Mouse (Mus musculus): ENCODE measurements around the gene Gm10198. TPM values are rescaled to one million over a fixed set of nuclear protein-coding genes. Genes with fewer than 3 reads are reported as not detected.

Gene Gm10198
- polyA plus RNA-seq (2016; fragmentation: Nextera tagmentation; extraction: Ambion mirVana), result not detected in 2 replicates

DNA sequence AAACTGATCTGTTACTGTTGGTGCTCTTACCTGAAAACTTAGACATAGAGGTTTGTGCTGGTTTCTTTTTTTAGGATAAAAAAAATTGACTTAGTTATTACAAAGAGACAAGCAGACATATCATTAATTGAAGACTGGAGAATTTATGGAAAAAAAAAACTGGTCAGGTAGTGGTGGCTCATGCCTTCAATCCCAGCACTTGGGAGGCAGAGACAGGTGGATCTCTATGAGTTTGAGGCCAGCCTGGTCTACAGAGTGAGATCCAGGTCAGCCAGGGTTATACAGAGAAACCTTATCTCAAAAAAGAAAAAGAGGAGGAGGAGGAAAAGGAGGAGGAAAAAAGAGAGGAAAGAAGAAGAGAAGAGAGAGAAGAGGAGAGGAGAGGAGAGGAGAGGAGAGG, at the start of gene Gm10198:
Gene Gm10198 (plus strand): TSS at position 301 of the 400 bp plus-strand sequence.
- H3K27ac ChIP-seq (replicated peaks), result no peak within 1 kb of the TSS
- no peak for DNase-seq (ENCODE audit: low spot score)
- H3K27me3 ChIP-seq (ENCODE audit: low read depth, poor library complexity, severe bottlenecking), result no peaks in the 10 kb centered on the region
- H3K9me3 ChIP-seq (replicated peaks), result no peaks in the 10 kb centered on the region; the same call in 1 of the 2 replicates
- no peaks in the 10 kb centered on the region for H3K36me3 ChIP-seq
- H3K4me1 ChIP-seq, result no peaks in the 10 kb centered on the region
- H3K4me3 ChIP-seq, result no peak within 1 kb of the TSS

- Histone ChIP-seq H3K27me3 (ENCODE audit: low read depth, poor library complexity, severe bottlenecking) (no peaks in the 10 kb centered on the region), H3K4me3 (no peak overlapping the region), H3K4me1 (no peaks in the 10 kb centered on the region), H3K9me3 (replicated peaks) (no peaks in the 10 kb centered on the region), H3K27ac (replicated peaks) (no peak overlapping the region), H3K36me3 (no peaks in the 10 kb centered on the region)
- DNase-seq (ENCODE audit: low spot score), result no peak
- 89% methylated on average over 5 of the region's 5 CpGs for WGBS
Observed at GRCm38 (mm10) chr13:111545286-111545685, 47.3 kb upstream of the Gm10198 start.

- Histone ChIP-seq H3K9me3 (replicated peaks) (0 out of 2 replicates have a peak, but pooled peaks cover 6% of the 10 kb centered on the region), H3K4me1 (peaks cover 9% of the 10 kb centered on the region), H3K36me3 (no peaks in the 10 kb centered on the region), H3K27me3 (ENCODE audit: low read depth, poor library complexity, severe bottlenecking) (no peaks in the 10 kb centered on the region), H3K4me3 (no peak overlapping the region), H3K27ac (replicated peaks) (no peak overlapping the region)
- no peak for DNase-seq (ENCODE audit: low spot score)
- 94% methylated on average over 7 of the region's 7 CpGs for WGBS
Observed at GRCm38 (mm10) chr13:111552769-111553168, 39.8 kb upstream of the Gm10198 start.

- DNase-seq (ENCODE audit: low spot score), result no peak
- Histone ChIP-seq H3K4me3 (no peak overlapping the region), H3K36me3 (no peaks in the 10 kb centered on the region), H3K27ac (replicated peaks) (no peak overlapping the region), H3K27me3 (ENCODE audit: low read depth, poor library complexity, severe bottlenecking) (no peaks in the 10 kb centered on the region), H3K4me1 (peaks cover 9% of the 10 kb centered on the region), H3K9me3 (replicated peaks) (0 out of 2 replicates have a peak, but pooled peaks cover 6% of the 10 kb centered on the region)
- WGBS, result 86% methylated on average over 7 of the region's 7 CpGs
Observed at GRCm38 (mm10) chr13:111553182-111553581, 39.4 kb upstream of the Gm10198 start.

DNA sequence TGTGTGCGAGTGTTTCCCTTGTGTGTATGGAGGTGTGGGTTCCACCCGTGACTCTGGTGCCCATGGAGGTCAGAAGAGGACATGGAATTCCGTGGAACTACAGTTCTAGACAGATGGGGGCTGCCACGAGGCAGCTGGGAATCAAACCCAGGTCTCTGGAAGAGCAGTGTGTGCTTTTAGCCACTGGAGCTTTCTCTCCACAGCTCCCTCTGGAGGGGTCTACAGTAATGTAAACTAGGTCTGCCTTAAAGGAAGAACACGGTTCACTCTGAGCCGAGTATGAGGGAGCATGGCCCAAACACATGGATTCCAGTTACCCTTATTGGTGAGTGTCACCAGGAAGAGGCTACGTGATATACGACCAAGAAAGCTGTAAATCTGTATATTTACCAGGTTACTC, 38.6 kb upstream of the Gm10198 start:
- DNase-seq (ENCODE audit: low spot score), result no peak
- Histone ChIP-seq H3K4me1 (peaks cover 9% of the 10 kb centered on the region), H3K36me3 (no peaks in the 10 kb centered on the region), H3K4me3 (no peak overlapping the region), H3K27me3 (ENCODE audit: low read depth, poor library complexity, severe bottlenecking) (no peaks in the 10 kb centered on the region), H3K27ac (replicated peaks) (no peak overlapping the region), H3K9me3 (replicated peaks) (0 out of 2 replicates have a peak, but pooled peaks cover 6% of the 10 kb centered on the region)
- WGBS, result 85% methylated on average over 8 of the region's 8 CpGs

DNA sequence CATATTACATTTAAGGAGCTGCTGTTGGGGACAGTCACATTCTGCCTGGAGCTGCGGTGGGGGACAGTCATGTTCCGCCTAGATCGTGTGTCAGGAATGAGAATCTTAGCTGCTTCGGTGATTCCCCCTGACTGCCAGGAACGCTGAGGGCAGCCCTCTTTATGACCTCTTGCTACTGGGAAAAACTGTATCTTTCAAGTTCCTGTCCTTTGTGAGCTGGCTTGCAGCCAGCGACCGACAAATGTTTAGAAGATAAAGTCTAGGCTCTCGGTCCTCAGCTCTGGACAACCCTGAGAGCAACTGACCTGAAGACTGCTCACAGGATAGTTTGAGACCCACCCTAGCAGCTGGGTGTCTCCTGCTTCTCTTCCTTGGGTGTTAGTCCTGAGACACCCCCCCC, 37.3 kb upstream of the Gm10198 start:
- H3K27me3 ChIP-seq (ENCODE audit: low read depth, poor library complexity, severe bottlenecking), result no peaks in the 10 kb centered on the region
- DNase-seq (ENCODE audit: low spot score), result no peak
- peaks cover 9% of the 10 kb centered on the region for H3K4me1 ChIP-seq
- WGBS, result 55% methylated on average over 8 of the region's 8 CpGs
- 0 out of 2 replicates have a peak, but pooled peaks cover 6% of the 10 kb centered on the region for H3K9me3 ChIP-seq (replicated peaks)
- H3K4me3 ChIP-seq, result no peak overlapping the region
- no peaks in the 10 kb centered on the region for H3K36me3 ChIP-seq
- no peak overlapping the region for H3K27ac ChIP-seq (replicated peaks)

- Histone ChIP-seq H3K27me3 (ENCODE audit: low read depth, poor library complexity, severe bottlenecking) (no peaks in the 10 kb centered on the region), H3K36me3 (no peaks in the 10 kb centered on the region), H3K4me3 (no peak overlapping the region), H3K9me3 (replicated peaks) (peaks cover 5% of the 10 kb centered on the region; the same call in 1 of the 2 replicates), H3K4me1 (peaks cover 9% of the 10 kb centered on the region), H3K27ac (replicated peaks) (no peak overlapping the region)
- DNase-seq (ENCODE audit: low spot score), result no peak
- 76% methylated on average over 4 of the region's 4 CpGs for WGBS
Observed at GRCm38 (mm10) chr13:111556375-111556774, 36.2 kb upstream of the Gm10198 start.

DNA sequence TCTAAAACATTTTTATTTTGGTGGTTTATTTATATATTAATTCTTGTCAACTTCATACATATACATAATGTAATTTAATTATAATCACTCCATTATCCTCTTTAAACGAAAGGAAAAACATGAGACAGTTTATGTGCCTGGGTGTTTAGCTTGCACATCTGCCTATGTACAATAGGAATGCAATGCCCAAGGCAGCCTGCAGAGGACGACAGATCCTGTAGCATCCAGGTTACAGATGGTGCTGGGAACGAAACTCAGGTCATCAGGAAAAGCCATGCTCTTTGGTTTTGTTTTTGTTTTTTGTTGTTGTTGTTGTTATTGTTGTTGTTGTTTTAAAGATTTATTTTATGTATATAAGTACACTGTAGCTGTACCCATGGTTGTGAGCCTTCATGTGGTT, 32.4 kb upstream of the Gm10198 start:
- 88% methylated on average over 3 of the region's 3 CpGs for WGBS
- Histone ChIP-seq H3K27ac (replicated peaks) (no peak overlapping the region), H3K36me3 (no peaks in the 10 kb centered on the region), H3K4me3 (no peak overlapping the region), H3K9me3 (replicated peaks) (peaks cover 5% of the 10 kb centered on the region; the same call in 1 of the 2 replicates), H3K4me1 (peaks cover 5% of the 10 kb centered on the region), H3K27me3 (ENCODE audit: low read depth, poor library complexity, severe bottlenecking) (no peaks in the 10 kb centered on the region)
- no peak for DNase-seq (ENCODE audit: low spot score)

- Histone ChIP-seq H3K4me1 (no peaks in the 10 kb centered on the region), H3K27ac (replicated peaks) (no peak overlapping the region), H3K36me3 (no peaks in the 10 kb centered on the region), H3K9me3 (replicated peaks) (peaks cover 5% of the 10 kb centered on the region; the same call in 1 of the 2 replicates), H3K27me3 (ENCODE audit: low read depth, poor library complexity, severe bottlenecking) (no peaks in the 10 kb centered on the region), H3K4me3 (no peak overlapping the region)
- 92% methylated on average over 5 of the region's 5 CpGs for WGBS
- no peak for DNase-seq (ENCODE audit: low spot score)
Observed at GRCm38 (mm10) chr13:111562595-111562994, 30.0 kb upstream of the Gm10198 start.

GRCm38 (mm10) chr13:111574196-111574595, 18.4 kb upstream of the Gm10198 start:
- no peak for DNase-seq (ENCODE audit: low spot score)
- H3K9me3 ChIP-seq (replicated peaks), result no peaks in the 10 kb centered on the region
- H3K27me3 ChIP-seq (ENCODE audit: low read depth, poor library complexity, severe bottlenecking), result no peaks in the 10 kb centered on the region
- H3K4me3 ChIP-seq, result no peak overlapping the region
- 50% methylated on average over 4 of the region's 4 CpGs for WGBS
- no peaks in the 10 kb centered on the region for H3K4me1 ChIP-seq
- H3K27ac ChIP-seq (replicated peaks), result no peak overlapping the region
- no peaks in the 10 kb centered on the region for H3K36me3 ChIP-seq

DNA sequence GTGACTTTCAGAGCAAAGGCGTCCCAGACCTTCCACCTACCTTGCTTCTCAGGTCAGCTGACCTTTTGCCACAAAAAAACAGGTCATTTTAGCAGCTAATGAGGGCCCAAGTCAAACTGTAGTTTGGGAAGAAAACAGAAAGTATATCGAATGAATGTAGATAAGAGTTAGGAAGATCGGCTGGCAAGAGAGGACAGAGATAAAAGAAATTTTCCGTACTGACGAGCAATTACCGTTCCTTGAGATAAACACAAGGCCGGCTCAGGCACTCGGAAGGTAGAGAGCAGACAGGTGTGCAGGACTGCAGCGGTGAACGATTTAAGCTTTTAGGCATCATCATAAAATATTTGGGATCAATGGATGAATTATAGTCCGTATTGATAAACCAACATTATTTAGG, 15.4 kb upstream of the Gm10198 start:
- no peak overlapping the region for H3K4me3 ChIP-seq
- H3K9me3 ChIP-seq (replicated peaks), result no peaks in the 10 kb centered on the region
- no peaks in the 10 kb centered on the region for H3K27me3 ChIP-seq (ENCODE audit: low read depth, poor library complexity, severe bottlenecking)
- H3K27ac ChIP-seq (replicated peaks), result no peak overlapping the region
- 95% methylated on average over 11 of the region's 11 CpGs for WGBS
- H3K36me3 ChIP-seq, result no peaks in the 10 kb centered on the region
- H3K4me1 ChIP-seq, result no peaks in the 10 kb centered on the region
- no peak for DNase-seq (ENCODE audit: low spot score)

DNA sequence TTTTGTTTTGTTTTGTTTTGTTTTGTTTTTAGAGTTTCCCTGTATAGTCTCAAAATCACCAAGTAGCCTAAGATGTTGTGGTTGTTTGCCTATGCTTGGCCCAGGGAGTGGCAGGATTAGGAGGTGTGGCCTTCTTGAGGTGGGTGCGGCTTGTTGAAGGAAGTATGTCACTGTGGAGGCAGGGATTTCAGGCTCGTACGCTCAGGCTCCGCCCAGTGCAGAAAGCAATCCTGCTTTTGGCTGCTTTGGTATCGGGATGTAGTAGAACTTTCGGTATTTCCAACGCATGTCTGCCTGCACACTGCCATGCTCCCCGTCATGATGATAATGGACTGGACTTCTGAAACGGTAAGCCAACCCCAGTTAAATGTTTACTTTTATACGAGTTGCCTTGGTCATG, 12.5 kb upstream of the Gm10198 start:
- no peaks in the 10 kb centered on the region for H3K9me3 ChIP-seq (replicated peaks)
- no peaks in the 10 kb centered on the region for H3K4me1 ChIP-seq
- no peak for DNase-seq (ENCODE audit: low spot score)
- no peaks in the 10 kb centered on the region for H3K27me3 ChIP-seq (ENCODE audit: low read depth, poor library complexity, severe bottlenecking)
- no peak overlapping the region for H3K27ac ChIP-seq (replicated peaks)
- no peaks in the 10 kb centered on the region for H3K36me3 ChIP-seq
- 93% methylated on average over 10 of the region's 10 CpGs for WGBS
- no peak overlapping the region for H3K4me3 ChIP-seq

DNA sequence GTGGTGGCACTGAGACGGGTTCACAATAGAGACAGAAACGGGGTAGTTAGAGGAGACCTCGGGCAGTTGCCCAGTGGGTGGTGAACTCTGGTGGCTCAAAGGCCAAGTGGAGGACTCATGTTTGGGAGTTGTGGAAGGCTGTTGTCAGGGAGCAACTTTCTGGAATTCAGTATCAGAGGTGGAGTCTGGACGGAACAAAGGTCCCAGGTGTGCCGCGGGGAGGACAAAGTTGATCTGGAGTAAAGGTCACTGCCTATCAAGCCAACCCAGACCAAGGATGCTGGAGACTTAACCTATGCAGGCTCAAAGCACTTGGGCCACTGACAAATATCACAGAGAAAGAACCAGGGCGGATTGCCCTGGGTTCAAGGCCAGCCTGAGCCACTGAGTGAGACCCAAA, 5.5 kb downstream of the Gm10198 start:
- Histone ChIP-seq H3K27me3 (ENCODE audit: low read depth, poor library complexity, severe bottlenecking) (no peaks in the 10 kb centered on the region), H3K4me1 (no peaks in the 10 kb centered on the region), H3K27ac (replicated peaks) (no peak overlapping the region), H3K4me3 (no peak overlapping the region), H3K9me3 (replicated peaks) (no peaks in the 10 kb centered on the region; the same call in 1 of the 2 replicates), H3K36me3 (no peaks in the 10 kb centered on the region)
- DNase-seq (ENCODE audit: low spot score), result no peak
- 91% methylated on average over 7 of the region's 7 CpGs for WGBS

DNA sequence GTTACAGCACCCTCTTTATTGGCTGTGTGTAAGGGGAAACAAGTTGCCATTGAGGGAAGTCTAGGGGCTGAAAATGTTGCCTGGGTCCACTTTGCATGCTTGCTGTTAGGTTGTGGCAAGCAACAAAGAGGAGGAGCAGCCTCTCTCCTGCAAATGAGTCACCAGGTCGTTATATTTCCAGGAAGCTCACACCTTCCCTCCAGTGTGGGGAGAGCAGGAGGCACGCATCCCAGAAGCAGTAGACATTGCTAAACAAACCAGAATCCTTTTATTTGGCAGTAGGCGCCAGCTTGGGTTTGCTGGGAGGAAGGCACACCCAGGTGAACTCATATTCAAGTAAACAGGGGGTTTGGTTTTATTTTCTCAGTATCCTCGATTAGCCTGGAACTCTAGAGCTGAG, 8.8 kb downstream of the Gm10198 start:
- no peaks in the 10 kb centered on the region for H3K36me3 ChIP-seq
- no peaks in the 10 kb centered on the region for H3K4me1 ChIP-seq
- no peak overlapping the region for H3K27ac ChIP-seq (replicated peaks)
- H3K4me3 ChIP-seq, result no peak overlapping the region
- DNase-seq (ENCODE audit: low spot score), result no peak
- no peaks in the 10 kb centered on the region for H3K27me3 ChIP-seq (ENCODE audit: low read depth, poor library complexity, severe bottlenecking)
- no peaks in the 10 kb centered on the region; the same call in 1 of the 2 replicates for H3K9me3 ChIP-seq (replicated peaks)
- 79% methylated on average over 4 of the region's 4 CpGs for WGBS

Data from midbrain, embryonic 10.5 days (tissue).